Mouse (Mus musculus): Measurements from ENCODE around the gene Sub1. TPM values are rescaled to one million over a fixed set of nuclear protein-coding genes. Genes with fewer than 3 reads are reported as not detected.

Sub1 gene
- polyA plus RNA-seq, 1 experiment from 2014 or later = 666 TPM

DNA sequence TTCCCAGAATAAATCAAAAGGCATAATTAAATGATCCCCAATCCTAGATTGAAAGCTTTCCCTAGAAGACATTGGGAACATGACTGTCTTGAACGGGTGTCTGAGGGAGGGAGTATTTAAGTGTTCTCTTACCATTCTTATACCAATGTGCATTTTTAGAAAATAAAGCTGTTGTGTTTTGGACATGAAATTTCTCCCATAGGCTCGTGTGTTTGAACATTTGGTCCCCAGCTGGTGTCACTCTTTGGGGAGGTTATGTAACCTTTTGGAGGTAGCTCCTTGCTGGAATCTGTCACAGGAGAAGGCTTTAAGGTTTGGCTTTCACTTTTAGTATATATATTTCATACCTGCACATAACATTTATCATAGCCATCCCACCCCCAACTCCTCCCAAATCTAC lies 18.6 kb downstream of the Sub1 start:
- H3K9ac ChIP-seq = no peak overlapping the region
- 88% methylated on average over 2 of the region's 2 CpGs for WGBS
- H3K9me3 ChIP-seq = no peaks in the 10 kb centered on the region
- no peak overlapping the region for H3K4me3 ChIP-seq (replicated peaks)
- no peak overlapping the region for H3K4me2 ChIP-seq
- H3K4me1 ChIP-seq = no peaks in the 10 kb centered on the region
- no peak overlapping the region for H3K27ac ChIP-seq
- no peaks in the 10 kb centered on the region for H3K27me3 ChIP-seq
- H3K36me3 ChIP-seq (replicated peaks) = peaks cover 31% of the 10 kb centered on the region
- ATAC-seq (ENCODE audit: low FRiP score) = no peak

DNA sequence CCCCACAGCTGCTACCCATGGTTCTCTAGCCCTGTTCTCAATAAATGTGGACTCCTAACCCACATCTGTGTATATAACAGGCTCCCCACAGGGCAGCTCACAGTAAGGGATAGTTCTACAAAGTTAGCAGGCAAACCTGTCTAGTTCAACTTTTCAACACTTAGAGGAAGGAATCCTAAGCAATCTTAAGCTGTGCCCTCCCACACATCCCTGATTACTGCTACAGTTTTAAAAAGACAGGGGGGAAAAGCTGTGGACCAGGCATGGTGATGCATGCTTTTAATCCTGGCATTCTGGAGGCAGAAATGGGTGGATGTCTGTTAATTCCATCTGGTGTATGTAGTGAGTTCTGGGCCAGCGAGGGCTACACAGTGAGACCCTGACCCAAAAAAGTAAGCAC lies 19.7 kb downstream of the Sub1 start:
- no peak for ATAC-seq (ENCODE audit: low FRiP score)
- Histone ChIP-seq H3K4me2 (no peak overlapping the region), H3K9me3 (no peaks in the 10 kb centered on the region), H3K27ac (no peak overlapping the region), H3K4me3 (replicated peaks) (no peak overlapping the region), H3K27me3 (no peaks in the 10 kb centered on the region), H3K36me3 (replicated peaks) (peaks cover 22% of the 10 kb centered on the region), H3K9ac (no peak overlapping the region), H3K4me1 (no peaks in the 10 kb centered on the region)
- 75% methylated on average over 1 of the region's 1 CpGs for WGBS

DNA sequence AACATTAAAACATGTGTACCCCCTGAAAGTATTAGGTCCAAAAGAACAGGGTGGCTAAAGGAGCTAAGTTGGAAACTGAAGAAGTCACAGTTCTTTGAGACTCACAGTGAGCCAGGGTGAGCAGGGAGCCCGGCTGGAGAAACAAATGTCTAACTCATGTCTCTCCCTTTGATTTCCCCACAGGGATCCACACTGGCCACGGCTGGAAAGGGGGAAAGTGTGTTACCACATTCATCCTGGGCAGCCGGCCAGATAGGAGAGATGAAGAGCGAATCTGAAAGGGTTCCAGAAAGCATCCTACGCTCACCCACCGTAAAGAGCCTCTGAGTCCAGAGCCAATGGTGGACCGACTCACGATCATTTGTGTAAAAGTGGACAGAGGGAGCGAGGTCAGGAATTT lies 20.9 kb downstream of the Sub1 start:
- Histone ChIP-seq H3K27me3 (no peaks in the 10 kb centered on the region), H3K9me3 (no peaks in the 10 kb centered on the region), H3K9ac (no peak overlapping the region), H3K4me1 (no peaks in the 10 kb centered on the region), H3K36me3 (replicated peaks) (peaks cover 13% of the 10 kb centered on the region), H3K4me2 (no peak overlapping the region), H3K4me3 (replicated peaks) (no peak overlapping the region), H3K27ac (no peak overlapping the region)
- no peak for ATAC-seq (ENCODE audit: low FRiP score)
- WGBS = 92% methylated on average over 9 of the region's 9 CpGs

DNA sequence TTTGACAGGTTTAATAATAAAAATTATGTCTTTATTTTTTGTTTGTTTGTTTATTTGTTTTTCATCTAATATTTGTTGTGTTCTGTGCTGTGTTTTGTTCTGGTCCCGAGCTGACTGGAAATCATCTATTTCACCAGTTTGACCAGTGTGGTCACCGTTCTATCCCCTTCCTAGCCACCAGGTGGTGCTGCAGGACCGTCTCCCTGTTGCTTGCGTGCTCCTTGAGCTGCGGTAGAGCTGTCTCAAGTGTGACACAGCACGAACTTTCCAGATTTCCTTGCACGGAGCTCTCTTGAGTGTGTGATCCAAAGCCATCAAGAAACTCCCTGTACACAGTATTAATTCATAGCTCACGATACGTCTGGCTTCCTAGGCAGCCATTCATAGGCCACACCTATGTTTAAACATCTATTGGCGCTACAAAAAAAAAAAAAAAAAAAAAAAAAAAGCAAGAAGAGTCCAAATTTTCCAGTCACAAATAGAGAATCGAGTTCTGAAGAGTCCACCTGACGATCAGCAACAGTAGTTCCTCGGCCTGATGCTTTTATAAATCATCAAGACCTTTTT lies 24.8 kb downstream of the Sub1 start:
- WGBS = 26% methylated on average over 13 of the region's 13 CpGs
- Histone ChIP-seq H3K4me3 (replicated peaks) (no peak overlapping the region), H3K9ac (no peak overlapping the region), H3K4me2 (no peak overlapping the region), H3K27ac (no peak overlapping the region), H3K9me3 (no peaks in the 10 kb centered on the region), H3K36me3 (replicated peaks) (no peaks in the 10 kb centered on the region), H3K4me1 (no peaks in the 10 kb centered on the region), H3K27me3 (no peaks in the 10 kb centered on the region)
- peak; percentile 81; the same call in 1 of the 2 replicates for ATAC-seq (ENCODE audit: low FRiP score)

DNA sequence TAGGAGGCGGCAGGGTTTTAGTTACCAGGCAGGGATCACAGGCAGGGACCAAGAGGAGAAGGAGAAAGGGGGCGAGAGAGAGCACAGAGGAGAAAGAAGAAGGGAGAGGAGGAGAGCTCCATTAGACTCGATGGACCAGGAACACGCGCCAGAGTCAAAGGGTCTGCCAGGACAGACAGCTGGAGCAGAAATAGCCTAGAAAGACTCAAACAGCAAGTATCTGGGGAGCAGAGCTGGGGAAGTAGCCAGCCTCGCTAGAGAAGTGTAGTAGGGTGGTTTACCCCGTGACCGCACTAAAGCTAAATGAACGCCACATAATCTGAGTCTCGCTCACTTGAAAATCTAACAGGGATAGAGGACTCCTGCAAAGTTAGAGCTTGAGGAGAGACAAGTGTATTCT lies 26.2 kb downstream of the Sub1 start:
- ATAC-seq (ENCODE audit: low FRiP score) = no peak
- Histone ChIP-seq H3K4me1 (no peaks in the 10 kb centered on the region), H3K4me2 (no peak overlapping the region), H3K27ac (no peak overlapping the region), H3K9ac (no peak overlapping the region), H3K36me3 (replicated peaks) (no peaks in the 10 kb centered on the region), H3K27me3 (no peaks in the 10 kb centered on the region), H3K9me3 (no peaks in the 10 kb centered on the region), H3K4me3 (replicated peaks) (no peak overlapping the region)
- WGBS = 81% methylated on average over 10 of the region's 10 CpGs

DNA sequence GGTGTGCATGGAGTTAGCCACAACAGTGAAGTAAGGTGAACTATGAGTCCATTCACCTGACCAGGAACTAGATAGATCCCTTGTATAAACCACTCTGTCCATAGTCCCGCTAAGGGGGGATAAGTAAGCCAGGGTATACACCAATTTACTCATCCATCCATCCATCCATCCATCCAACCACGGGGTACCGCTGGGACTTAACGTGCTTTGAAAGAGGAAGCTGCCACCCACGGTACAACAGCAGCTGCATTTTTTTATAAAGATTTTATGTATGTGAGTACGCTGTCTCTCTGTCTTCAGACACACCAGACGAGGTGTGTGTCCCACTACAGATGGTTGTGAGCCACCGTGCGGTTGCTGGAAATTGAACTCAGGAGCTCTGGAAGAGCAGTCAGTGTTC lies 27.9 kb downstream of the Sub1 start:
- WGBS = 91% methylated on average over 9 of the region's 9 CpGs

DNA sequence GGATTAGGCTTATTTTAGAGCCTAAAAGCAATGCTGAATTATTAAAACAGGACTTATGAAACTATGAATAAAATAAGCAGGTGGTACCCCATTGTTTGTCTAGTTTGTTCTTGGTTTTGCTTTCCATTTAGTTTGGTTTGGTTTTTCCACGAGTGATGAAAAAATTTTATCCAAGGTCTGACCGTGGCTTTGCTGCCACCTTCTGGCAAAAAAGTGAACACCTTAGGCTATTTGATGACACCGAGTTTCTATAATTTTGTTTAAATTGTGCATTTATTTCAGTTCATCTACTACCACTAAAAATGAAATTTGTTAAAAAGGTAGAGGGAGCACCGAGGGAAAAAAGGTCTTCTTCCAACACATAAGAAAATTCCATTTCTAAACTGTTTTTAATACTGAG lies 30.4 kb downstream of the Sub1 start:
- Histone ChIP-seq H3K27ac (no peak overlapping the region), H3K4me1 (no peaks in the 10 kb centered on the region), H3K9ac (no peak overlapping the region), H3K36me3 (replicated peaks) (no peaks in the 10 kb centered on the region), H3K4me3 (replicated peaks) (no peak overlapping the region), H3K4me2 (no peak overlapping the region), H3K27me3 (no peaks in the 10 kb centered on the region), H3K9me3 (no peaks in the 10 kb centered on the region)
- ATAC-seq (ENCODE audit: low FRiP score) = no peak
- WGBS = 11% methylated on average over 4 of the region's 4 CpGs

More for the DNA sequence above, 27.9 kb downstream of the Sub1 start:
- Histone ChIP-seq H3K36me3 (replicated peaks) (no peaks in the 10 kb centered on the region), H3K27ac (no peak overlapping the region), H3K9me3 (no peaks in the 10 kb centered on the region), H3K9ac (no peak overlapping the region), H3K4me2 (no peak overlapping the region), H3K4me1 (no peaks in the 10 kb centered on the region), H3K4me3 (replicated peaks) (no peak overlapping the region), H3K27me3 (no peaks in the 10 kb centered on the region)
- ATAC-seq (ENCODE audit: low FRiP score) = no peak

DNA sequence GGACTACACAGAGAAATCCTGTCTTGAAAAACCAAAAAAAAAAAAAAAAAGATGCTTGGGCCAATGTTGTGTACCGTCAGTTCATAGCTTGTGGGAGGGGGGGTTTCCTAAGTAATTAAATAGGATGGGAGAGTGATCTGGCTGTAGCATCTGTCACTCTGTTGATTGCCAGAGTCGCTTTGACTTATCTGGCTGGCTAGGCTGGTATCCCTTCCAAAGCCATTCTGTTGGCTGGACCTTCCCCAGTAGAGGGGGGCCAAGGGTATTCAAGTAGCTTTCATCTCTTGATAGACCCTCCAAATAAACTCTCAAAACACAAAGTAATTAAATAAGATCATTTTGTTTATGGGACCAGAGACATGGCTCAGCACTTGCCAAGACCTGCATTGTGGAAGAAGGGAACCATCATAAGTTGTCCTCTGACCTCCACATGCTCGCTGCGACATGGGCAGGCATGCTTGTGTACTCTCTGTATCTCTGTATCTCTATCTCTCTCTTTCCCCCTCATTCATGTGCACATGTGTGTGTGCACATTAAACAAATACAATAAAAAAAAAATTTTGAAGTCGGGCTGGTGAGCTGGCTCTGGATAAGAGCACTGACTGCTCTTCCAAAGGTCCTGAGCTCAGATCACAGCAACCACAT lies 31.5 kb downstream of the Sub1 start:
- Histone ChIP-seq H3K4me1 (no peaks in the 10 kb centered on the region), H3K9me3 (no peaks in the 10 kb centered on the region), H3K9ac (no peak overlapping the region), H3K4me2 (no peak overlapping the region), H3K27ac (no peak overlapping the region), H3K36me3 (replicated peaks) (no peaks in the 10 kb centered on the region), H3K4me3 (replicated peaks) (no peak overlapping the region), H3K27me3 (no peaks in the 10 kb centered on the region)
- WGBS = 84% methylated on average over 5 of the region's 5 CpGs
- ATAC-seq (ENCODE audit: low FRiP score) = no peak

DNA sequence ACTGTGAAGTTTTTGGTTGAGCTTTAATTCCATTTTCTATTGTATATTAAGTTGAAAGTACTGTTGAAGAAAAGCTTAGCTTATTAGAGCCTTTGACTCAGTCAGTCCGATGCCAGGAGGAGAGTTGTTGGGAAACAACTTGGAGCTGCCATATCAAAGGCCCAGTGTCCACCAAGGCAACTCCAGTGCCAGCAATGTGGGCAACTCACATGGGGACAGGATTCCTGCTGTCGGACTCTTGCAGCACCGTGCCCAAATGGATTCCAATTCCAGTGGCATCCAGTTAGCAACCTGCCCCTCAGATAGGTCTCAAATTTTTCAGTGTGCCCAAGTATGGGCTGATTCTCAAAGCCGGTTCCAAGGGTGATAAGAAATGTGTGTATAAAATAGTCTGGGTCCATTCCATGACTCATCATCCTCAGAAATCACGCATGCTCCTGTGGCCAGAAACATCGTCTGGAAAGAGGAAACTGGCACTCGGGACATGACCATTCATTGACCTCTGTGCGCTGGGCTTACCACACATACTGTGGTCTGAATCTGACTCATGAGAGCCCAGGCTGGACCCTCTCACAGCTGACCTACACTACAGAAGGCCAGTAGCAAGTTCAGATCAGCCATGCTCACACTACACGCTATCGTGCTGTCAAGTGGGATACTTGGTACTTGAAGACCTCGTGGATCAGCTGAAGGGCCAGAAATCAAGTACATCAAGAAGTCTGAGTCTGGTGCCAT lies 32.8 kb downstream of the Sub1 start:
- no peak for ATAC-seq (ENCODE audit: low FRiP score)
- Histone ChIP-seq H3K27ac (no peak overlapping the region), H3K36me3 (replicated peaks) (no peaks in the 10 kb centered on the region), H3K9me3 (no peaks in the 10 kb centered on the region), H3K27me3 (no peaks in the 10 kb centered on the region), H3K4me1 (no peaks in the 10 kb centered on the region), H3K4me3 (replicated peaks) (no peak overlapping the region), H3K4me2 (no peak overlapping the region), H3K9ac (no peak overlapping the region)
- 92% methylated on average over 11 of the region's 11 CpGs for WGBS

DNA sequence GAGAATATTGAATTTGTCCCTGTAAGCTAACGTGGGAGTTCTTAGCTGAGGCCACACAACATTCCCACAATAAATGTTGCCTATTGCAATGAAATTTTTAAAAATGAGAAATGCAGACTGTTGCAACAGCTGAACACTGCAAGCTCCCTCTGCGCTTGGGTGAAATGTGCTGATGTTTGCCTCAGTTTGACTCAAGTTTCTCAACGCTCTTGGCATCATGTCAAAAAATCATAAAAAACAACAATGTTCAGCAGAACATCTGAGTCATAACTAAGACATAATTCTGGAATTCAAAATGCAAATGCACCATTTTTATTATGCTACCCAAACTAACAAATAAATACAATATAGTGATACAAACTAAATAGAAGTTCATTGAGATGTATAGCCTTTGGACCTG lies 37.1 kb downstream of the Sub1 start:
- H3K4me2 ChIP-seq = no peak overlapping the region
- no peaks in the 10 kb centered on the region for H3K27me3 ChIP-seq
- WGBS = 94% methylated on average over 3 of the region's 3 CpGs
- no peak overlapping the region for H3K9ac ChIP-seq
- no peaks in the 10 kb centered on the region for H3K4me1 ChIP-seq
- H3K27ac ChIP-seq = no peak overlapping the region
- no peak for ATAC-seq (ENCODE audit: low FRiP score)
- no peak overlapping the region for H3K4me3 ChIP-seq (replicated peaks)
- H3K36me3 ChIP-seq (replicated peaks) = no peaks in the 10 kb centered on the region
- no peaks in the 10 kb centered on the region for H3K9me3 ChIP-seq

DNA sequence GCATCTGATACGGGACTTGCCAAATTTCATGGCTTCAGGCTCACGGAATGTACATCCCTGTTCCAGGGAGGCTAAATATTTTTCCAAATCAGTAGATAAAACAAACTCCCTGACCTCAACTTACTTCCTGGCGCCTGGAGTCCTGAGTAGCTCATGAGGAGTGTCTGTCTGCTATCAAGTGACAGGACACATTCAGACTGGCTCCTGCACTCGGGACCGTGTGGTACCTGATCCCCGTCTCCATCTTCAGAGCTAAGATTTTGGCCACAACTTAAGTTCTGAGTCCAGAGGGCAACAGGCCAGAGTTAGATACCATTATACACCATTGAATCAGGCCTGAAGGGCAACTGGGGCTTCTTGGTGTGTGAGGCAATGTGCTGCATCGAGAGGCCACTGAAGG lies 40.7 kb downstream of the Sub1 start:
- Histone ChIP-seq H3K27me3 (no peaks in the 10 kb centered on the region), H3K27ac (no peak overlapping the region), H3K9me3 (no peaks in the 10 kb centered on the region), H3K4me1 (no peaks in the 10 kb centered on the region), H3K4me3 (replicated peaks) (no peak overlapping the region), H3K9ac (no peak overlapping the region), H3K36me3 (replicated peaks) (no peaks in the 10 kb centered on the region), H3K4me2 (no peak overlapping the region)
- no peak for ATAC-seq (ENCODE audit: low FRiP score)
- WGBS = 87% methylated on average over 7 of the region's 7 CpGs

DNA sequence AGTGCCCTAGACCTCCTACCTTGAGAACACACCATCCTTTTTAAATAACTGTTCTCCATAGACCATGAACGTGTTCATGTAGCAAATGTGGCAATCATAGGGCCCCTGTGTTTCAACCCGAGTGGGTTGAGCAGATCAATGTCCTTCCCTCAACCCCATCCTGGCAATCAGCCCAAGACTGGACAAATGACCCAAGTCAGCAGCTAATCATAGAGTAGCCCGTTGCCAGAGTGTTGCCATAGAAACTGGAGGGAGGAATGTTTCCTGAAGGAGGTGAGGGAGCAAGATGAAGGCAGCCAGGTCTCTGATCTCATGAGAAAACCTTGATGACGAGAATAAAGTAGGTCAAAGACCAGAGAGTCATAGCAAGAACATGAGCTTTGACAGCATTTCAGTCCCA lies 42.6 kb downstream of the Sub1 start:
- no peak overlapping the region for H3K9ac ChIP-seq
- H3K4me3 ChIP-seq (replicated peaks) = no peak overlapping the region
- H3K27ac ChIP-seq = no peak overlapping the region
- no peaks in the 10 kb centered on the region for H3K9me3 ChIP-seq
- 63% methylated on average over 4 of the region's 4 CpGs for WGBS
- H3K27me3 ChIP-seq = no peaks in the 10 kb centered on the region
- no peaks in the 10 kb centered on the region for H3K4me1 ChIP-seq
- H3K36me3 ChIP-seq (replicated peaks) = no peaks in the 10 kb centered on the region
- no peak for ATAC-seq (ENCODE audit: low FRiP score)
- no peak overlapping the region for H3K4me2 ChIP-seq

DNA sequence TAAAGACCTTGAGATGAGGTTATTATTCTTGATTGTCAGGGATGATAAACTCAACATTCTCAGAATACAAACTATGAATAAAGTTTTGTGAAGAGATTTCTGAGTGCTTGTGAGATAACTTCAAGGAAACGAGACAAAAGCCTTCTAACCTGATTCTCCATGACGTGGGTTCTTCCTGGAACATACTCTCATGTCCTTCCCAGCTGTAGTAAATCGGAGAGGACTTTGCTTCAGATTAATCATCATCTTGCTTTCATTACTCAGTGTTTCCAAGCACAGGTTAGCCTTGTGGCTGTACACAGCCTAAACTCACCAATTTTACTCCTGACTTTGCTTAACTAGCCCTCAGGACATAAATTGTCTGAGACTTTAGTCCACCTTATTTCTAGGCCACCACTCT lies 44.6 kb downstream of the Sub1 start:
- Histone ChIP-seq H3K9ac (no peak overlapping the region), H3K4me3 (replicated peaks) (no peak overlapping the region), H3K9me3 (no peaks in the 10 kb centered on the region), H3K36me3 (replicated peaks) (no peaks in the 10 kb centered on the region), H3K4me1 (no peaks in the 10 kb centered on the region), H3K27me3 (no peaks in the 10 kb centered on the region), H3K4me2 (no peak overlapping the region), H3K27ac (no peak overlapping the region)
- WGBS = 86% methylated on average over 3 of the region's 3 CpGs
- ATAC-seq (ENCODE audit: low FRiP score) = no peak

Measured in forebrain, embryonic 12.5 days (tissue).